Mouse (Mus musculus): ENCODE data around the gene Ap3s2. TPM values are rescaled to one million over a fixed set of nuclear protein-coding genes. Genes with fewer than 3 reads are reported as not detected.

Gene Ap3s2
- total RNA-seq, 1 experiment = 11.0 TPM

DNA sequence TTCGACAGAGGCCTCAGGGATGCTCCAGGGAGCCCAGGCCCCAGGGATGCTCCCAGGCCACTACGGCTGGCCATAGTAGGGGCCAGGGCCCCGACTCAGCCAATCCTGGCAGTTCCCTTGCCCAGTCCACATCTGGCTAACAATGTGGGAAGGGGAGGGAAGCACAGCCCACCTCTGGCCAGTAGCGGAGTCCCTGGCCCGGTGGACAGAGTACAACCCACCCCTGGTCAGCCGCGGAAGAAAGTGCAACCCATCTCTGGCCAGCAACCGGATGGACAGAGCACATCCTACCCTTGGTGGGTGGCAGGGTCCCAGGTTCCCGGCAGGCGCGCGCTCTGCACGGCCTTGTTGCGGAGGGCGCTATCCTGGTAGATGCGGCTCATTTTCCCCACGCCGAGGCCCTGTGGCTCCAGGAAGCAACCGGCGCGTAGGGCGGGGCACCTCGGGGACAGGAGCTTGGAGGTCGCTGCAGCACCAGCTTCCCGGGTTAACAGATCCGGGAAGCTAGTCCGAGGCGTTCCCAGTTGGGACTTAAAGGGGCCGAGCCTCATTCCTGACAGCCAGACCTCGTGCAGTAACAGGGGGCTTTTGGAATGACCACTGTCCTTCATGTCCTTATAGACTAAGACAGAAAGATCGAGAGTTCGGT lies 14.5 kb upstream of the Ap3s2 start, which contains the start of gene Arpin:
TSS of gene Arpin (minus strand) at position 498 of the 649 bp plus-strand sequence.
- Histone ChIP-seq H3K9ac (ENCODE audit: insufficient read depth, low read depth, low read length, poor library complexity, severe bottlenecking) (peak within 1 kb of the TSS; percentile 26), H3K4me3 (ENCODE audit: insufficient read depth in 1 of 2, low read depth in 1 of 2, low read length in 2 of 2, poor library complexity in 1 of 2, severe bottlenecking in 1 of 2) (peak within 1 kb of the TSS; percentile 54 to 72), H3K36me3 (ENCODE audit: control insufficient read depth, insufficient read depth, low read length, poor library complexity, severe bottlenecking) (no peaks in the 10 kb centered on the region), H3K27ac (ENCODE audit: insufficient read depth, low read depth, low read length, poor library complexity, severe bottlenecking) (no peak within 1 kb of the TSS), H3K9me3 (ENCODE audit: control insufficient read depth, insufficient read depth, low read depth, low read length) (no peaks in the 10 kb centered on the region), H3K4me1 (ENCODE audit: control insufficient read depth in 2 of 2, insufficient read depth in 2 of 2, low read length in 2 of 2, poor library complexity in 1 of 2) (peaks cover 2 to 3% of the 10 kb centered on the region in 2 experiments; a peak in 3 of 4 replicates)
- in situ Hi-C loops (cut with MboI; ENCODE audit: low sequenced_read_pairs in 2 of 2, unreplicated experiment in 2 of 2) = no loop called here
- TF ChIP-seq CHD2 (IDR thresholded peaks at IDR 0.05; ENCODE audit: low read depth, low read length) (no peak), MAFK (IDR thresholded peaks at IDR 0.05; ENCODE audit: insufficient read depth, low read depth, low read length) (no peak), HCFC1 (IDR thresholded peaks at IDR 0.05; ENCODE audit: borderline replicate concordance, insufficient read depth, low read length) (no peak), ZC3H11A (IDR thresholded peaks at IDR 0.05; ENCODE audit: borderline replicate concordance, low read depth, low read length) (no peak), ZNF384 (IDR thresholded peaks at IDR 0.05; ENCODE audit: low read depth, low read length) (no peak)
- DNase-seq (ENCODE audit: low read depth, low spot score) = peak; percentile 47

DNA sequence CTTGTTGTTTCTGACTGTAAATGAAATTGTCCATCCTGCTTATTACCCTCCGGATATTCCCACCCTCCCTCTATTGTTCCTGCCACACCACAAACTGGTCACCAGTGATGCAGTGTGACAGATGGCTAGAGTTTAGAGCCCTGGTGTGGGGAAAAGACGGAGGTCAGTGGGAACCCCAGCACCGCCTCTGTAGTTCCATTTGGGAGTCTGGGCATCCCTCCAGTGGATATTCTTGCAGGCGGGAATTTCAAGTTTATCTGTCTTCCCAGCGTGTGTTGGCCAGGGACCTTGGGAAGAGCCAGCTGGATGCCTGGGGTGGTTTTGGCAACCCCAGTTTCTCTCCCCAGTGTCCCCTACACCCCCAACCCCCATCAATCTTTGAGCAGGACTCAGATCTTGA lies 14.0 kb upstream of the Ap3s2 start:
- no peak overlapping the region for H3K27ac ChIP-seq (ENCODE audit: insufficient read depth, low read depth, low read length, poor library complexity, severe bottlenecking)
- no peak for TF ChIP-seq HCFC1 (IDR thresholded peaks at IDR 0.05; ENCODE audit: borderline replicate concordance, insufficient read depth, low read length)
- TF ChIP-seq ZC3H11A (IDR thresholded peaks at IDR 0.05; ENCODE audit: borderline replicate concordance, low read depth, low read length) = no peak
- no peak for TF ChIP-seq MAFK (IDR thresholded peaks at IDR 0.05; ENCODE audit: insufficient read depth, low read depth, low read length)
- no peak for TF ChIP-seq CHD2 (IDR thresholded peaks at IDR 0.05; ENCODE audit: low read depth, low read length)
- no peak for TF ChIP-seq ZNF384 (IDR thresholded peaks at IDR 0.05; ENCODE audit: low read depth, low read length)
- no peaks in the 10 kb centered on the region for H3K9me3 ChIP-seq (ENCODE audit: control insufficient read depth, insufficient read depth, low read depth, low read length)
- H3K36me3 ChIP-seq (ENCODE audit: control insufficient read depth, insufficient read depth, low read length, poor library complexity, severe bottlenecking) = no peaks in the 10 kb centered on the region
- in situ Hi-C loops (cut with MboI; ENCODE audit: low sequenced_read_pairs in 2 of 2, unreplicated experiment in 2 of 2) = no loop called here
- peak overlapping the region; percentile 26; the same call in 1 of the 2 replicates for H3K9ac ChIP-seq (ENCODE audit: insufficient read depth, low read depth, low read length, poor library complexity, severe bottlenecking)
- H3K4me3 ChIP-seq (ENCODE audit: insufficient read depth in 1 of 2, low read depth in 1 of 2, low read length in 2 of 2, poor library complexity in 1 of 2, severe bottlenecking in 1 of 2) = peak overlapping the region; percentile 54 to 72
- H3K4me1 ChIP-seq (ENCODE audit: control insufficient read depth in 2 of 2, insufficient read depth in 2 of 2, low read length in 2 of 2, poor library complexity in 1 of 2) = peaks cover 2 to 3% of the 10 kb centered on the region in 2 experiments; a peak in 3 of 4 replicates
- DNase-seq (ENCODE audit: low read depth, low spot score) = no peak

DNA sequence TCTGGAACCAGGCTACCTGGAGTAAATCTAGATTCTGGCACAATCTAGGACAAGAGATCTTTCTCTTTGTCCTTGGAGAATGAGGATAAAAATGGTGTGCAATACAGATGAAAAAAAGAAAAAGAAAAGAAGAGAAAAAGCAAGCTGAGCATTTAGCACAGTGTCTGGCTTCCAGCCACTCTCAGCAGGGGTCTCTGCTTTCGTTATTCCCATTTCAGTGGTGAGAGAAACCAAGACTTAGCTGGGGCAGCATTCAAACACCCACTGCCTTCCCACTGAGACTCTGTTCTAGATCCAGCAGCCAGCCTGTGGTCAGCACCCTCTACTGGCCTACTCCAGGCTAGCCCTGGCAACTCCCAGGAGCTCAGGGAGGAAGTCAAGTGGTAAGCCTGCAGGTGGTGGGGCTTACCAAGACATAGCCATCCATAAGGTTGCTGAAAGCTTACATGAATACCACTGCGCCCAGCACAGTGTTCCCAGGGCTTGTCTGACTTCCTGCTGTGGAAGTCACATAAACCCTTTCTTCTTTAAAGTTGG lies 8.1 kb upstream of the Ap3s2 start:
- Histone ChIP-seq H3K9me3 (ENCODE audit: control insufficient read depth, insufficient read depth, low read depth, low read length) (no peaks in the 10 kb centered on the region), H3K36me3 (ENCODE audit: control insufficient read depth, insufficient read depth, low read length, poor library complexity, severe bottlenecking) (no peaks in the 10 kb centered on the region; the same call in 1 of the 2 replicates), H3K4me3 (ENCODE audit: insufficient read depth in 1 of 2, low read depth in 1 of 2, low read length in 2 of 2, poor library complexity in 1 of 2, severe bottlenecking in 1 of 2) (no peak overlapping the region), H3K4me1 (ENCODE audit: control insufficient read depth in 2 of 2, insufficient read depth in 2 of 2, low read length in 2 of 2, poor library complexity in 1 of 2) (0 out of 4 replicates have a peak, but pooled peaks cover 0 to 2% of the 10 kb centered on the region in 2 experiments), H3K27ac (ENCODE audit: insufficient read depth, low read depth, low read length, poor library complexity, severe bottlenecking) (no peak overlapping the region), H3K9ac (ENCODE audit: insufficient read depth, low read depth, low read length, poor library complexity, severe bottlenecking) (no peak overlapping the region)
- no peak for DNase-seq (ENCODE audit: low read depth, low spot score)
- in situ Hi-C loops (cut with MboI; ENCODE audit: low sequenced_read_pairs in 2 of 2, unreplicated experiment in 2 of 2) = no loop called here
- TF ChIP-seq CHD2 (IDR thresholded peaks at IDR 0.05; ENCODE audit: low read depth, low read length) = no peak
- no peak for TF ChIP-seq ZC3H11A (IDR thresholded peaks at IDR 0.05; ENCODE audit: borderline replicate concordance, low read depth, low read length)
- no peak for TF ChIP-seq HCFC1 (IDR thresholded peaks at IDR 0.05; ENCODE audit: borderline replicate concordance, insufficient read depth, low read length)
- no peak for TF ChIP-seq MAFK (IDR thresholded peaks at IDR 0.05; ENCODE audit: insufficient read depth, low read depth, low read length)

DNA sequence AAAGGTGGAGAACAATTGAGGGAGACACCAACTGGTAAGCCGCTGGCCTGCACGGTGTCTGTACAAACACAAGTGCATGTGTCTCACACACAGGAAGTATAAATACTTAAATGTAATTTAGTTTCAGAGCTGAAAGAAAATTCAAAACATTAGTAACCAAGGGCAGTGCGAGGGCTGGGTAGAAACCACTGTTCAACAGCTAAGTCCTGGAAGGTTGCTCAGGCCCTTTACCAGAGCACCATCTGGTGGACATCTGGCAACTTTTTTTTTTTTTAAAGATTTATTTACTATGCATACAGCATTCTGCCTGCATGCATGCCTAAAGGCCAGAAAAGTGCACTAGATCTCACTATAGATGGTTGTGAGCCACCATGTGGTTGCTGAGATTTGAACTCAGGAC lies 5.9 kb downstream of the Ap3s2 start:
- no peak overlapping the region for H3K27ac ChIP-seq (ENCODE audit: insufficient read depth, low read depth, low read length, poor library complexity, severe bottlenecking)
- no peaks in the 10 kb centered on the region for H3K4me1 ChIP-seq (ENCODE audit: control insufficient read depth in 2 of 2, insufficient read depth in 2 of 2, low read length in 2 of 2, poor library complexity in 1 of 2)
- in situ Hi-C loops (cut with MboI; ENCODE audit: low sequenced_read_pairs in 2 of 2, unreplicated experiment in 2 of 2) = no loop called here
- peak; percentile 90 for TF ChIP-seq ZNF384 (IDR thresholded peaks at IDR 0.05; ENCODE audit: low read depth, low read length)
- peak; percentile 72 for TF ChIP-seq ZC3H11A (IDR thresholded peaks at IDR 0.05; ENCODE audit: borderline replicate concordance, low read depth, low read length)
- no peak for TF ChIP-seq MAFK (IDR thresholded peaks at IDR 0.05; ENCODE audit: insufficient read depth, low read depth, low read length)
- no peak for TF ChIP-seq CHD2 (IDR thresholded peaks at IDR 0.05; ENCODE audit: low read depth, low read length)
- no peak for TF ChIP-seq HCFC1 (IDR thresholded peaks at IDR 0.05; ENCODE audit: borderline replicate concordance, insufficient read depth, low read length)
- H3K9ac ChIP-seq (ENCODE audit: insufficient read depth, low read depth, low read length, poor library complexity, severe bottlenecking) = no peak overlapping the region
- peaks cover 3% of the 10 kb centered on the region for H3K36me3 ChIP-seq (ENCODE audit: control insufficient read depth, insufficient read depth, low read length, poor library complexity, severe bottlenecking)
- no peak for DNase-seq (ENCODE audit: low read depth, low spot score)
- no peak overlapping the region for H3K4me3 ChIP-seq (ENCODE audit: insufficient read depth in 1 of 2, low read depth in 1 of 2, low read length in 2 of 2, poor library complexity in 1 of 2, severe bottlenecking in 1 of 2)
- no peaks in the 10 kb centered on the region for H3K9me3 ChIP-seq (ENCODE audit: control insufficient read depth, insufficient read depth, low read depth, low read length)
